Mouse (Mus musculus) megakaryocyte, embryonic 14.5 days (primary cell): ENCODE data around the gene Htra3. TPM values are rescaled to one million over a fixed set of nuclear protein-coding genes. Genes with fewer than 3 reads are reported as not detected.

Experiments used
- H3K27me3 ChIP-seq: replicated peaks from 2 replicates; pipeline ENCODE3; 2012; ENCODE audit warnings: inconsistent platforms
- H3K36me3 ChIP-seq: replicated peaks from 2 replicates; pipeline ENCODE3; 2012; ENCODE audit warnings: low read length, inconsistent platforms, mixed read lengths
- H3K4me1 ChIP-seq: 2 replicates; pipeline ENCODE4 v1.6.1; 2012; ENCODE audit warnings: inconsistent platforms
- H3K4me3 ChIP-seq: replicated peaks from 2 replicates; pipeline ENCODE3; 2012; ENCODE audit warnings: moderate library complexity, mild to moderate bottlenecking, inconsistent platforms
- H3K9me3 ChIP-seq: 2 replicates; pipeline ENCODE4 v1.6.1; 2012; ENCODE audit warnings: inconsistent platforms
- FLI1 ChIP-seq: IDR thresholded peaks from 2 replicates; pipeline ENCODE4 v1.6.1; 2012; ENCODE audit warnings: low read length, inconsistent platforms, mixed read lengths
- GATA1 ChIP-seq: IDR thresholded peaks from 3 replicates; pipeline ENCODE4 v1.6.1; 2012; ENCODE audit warnings: mixed read lengths, low read length, inconsistent platforms, borderline replicate concordance
- polyA plus RNA-seq: library from polyadenylated mRNA; stranded (reverse); fragments of >175 nt; gene quantifications from 2 replicates; pipeline ENCODE4 v1.2.3, GENCODE M21; 2012; ENCODE audit warnings: low replicate concordance; ENCODE audit not compliant: insufficient read depth

Htra3 gene
- polyA plus RNA-seq, 1 experiment = 1.2 TPM

GRCm38 (mm10) chr5:35627307-35627840 is 52.2 kb downstream of the Htra3 start:
- Histone ChIP-seq H3K36me3 (no peaks in the 10 kb centered on the region), H3K4me3 (no peak overlapping the region), H3K9me3 (peaks cover 19% of the 10 kb centered on the region), H3K27me3 (peaks cover 84% of the 10 kb centered on the region), H3K4me1 (peaks cover 47% of the 10 kb centered on the region)
- TF ChIP-seq GATA1 (no peak), FLI1 (no peak)

GRCm38 (mm10) chr5:35626408-35626807 is 53.2 kb downstream of the Htra3 start:
- peaks cover 84% of the 10 kb centered on the region for H3K27me3 ChIP-seq
- peaks cover 27% of the 10 kb centered on the region for H3K9me3 ChIP-seq
- peaks cover 43% of the 10 kb centered on the region for H3K4me1 ChIP-seq
- no peak overlapping the region for H3K4me3 ChIP-seq
- TF ChIP-seq FLI1 (no peak), GATA1 (no peak)
- H3K36me3 ChIP-seq = no peaks in the 10 kb centered on the region

GRCm38 (mm10) chr5:35624751-35625239 is 54.8 kb downstream of the Htra3 start:
- Histone ChIP-seq H3K27me3 (peaks cover 84% of the 10 kb centered on the region), H3K9me3 (peaks cover 27% of the 10 kb centered on the region), H3K4me3 (no peak overlapping the region), H3K36me3 (no peaks in the 10 kb centered on the region), H3K4me1 (peaks cover 59% of the 10 kb centered on the region)
- no peak for TF ChIP-seq GATA1
- no peak for TF ChIP-seq FLI1

- Histone ChIP-seq H3K36me3 (no peaks in the 10 kb centered on the region), H3K4me3 (no peak overlapping the region), H3K27me3 (peaks cover 85% of the 10 kb centered on the region), H3K9me3 (peaks cover 27% of the 10 kb centered on the region), H3K4me1 (peaks cover 68% of the 10 kb centered on the region)
- TF ChIP-seq GATA1 = no peak
- TF ChIP-seq FLI1 = no peak
Measured at GRCm38 (mm10) chr5:35623831-35624230, 55.8 kb downstream of the Htra3 start.

- Histone ChIP-seq H3K27me3 (peaks cover 81% of the 10 kb centered on the region), H3K9me3 (peaks cover 18% of the 10 kb centered on the region), H3K4me3 (no peak overlapping the region), H3K36me3 (peaks cover 4% of the 10 kb centered on the region), H3K4me1 (peaks cover 79% of the 10 kb centered on the region)
- TF ChIP-seq FLI1 (no peak), GATA1 (no peak)
Measured at GRCm38 (mm10) chr5:35621114-35621513, 58.5 kb downstream of the Htra3 start.

GRCm38 (mm10) chr5:35616943-35617342 is 62.6 kb downstream of the Htra3 start:
- no peak for TF ChIP-seq GATA1
- no peak for TF ChIP-seq FLI1
- peaks cover 53% of the 10 kb centered on the region for H3K27me3 ChIP-seq

GRCm38 (mm10) chr5:35612722-35613121 is 66.9 kb downstream of the Htra3 start:
- H3K4me3 ChIP-seq = no peak overlapping the region
- peaks cover 29% of the 10 kb centered on the region; the same call in 1 of the 2 replicates for H3K4me1 ChIP-seq
- peaks cover 28% of the 10 kb centered on the region for H3K27me3 ChIP-seq
- H3K9me3 ChIP-seq = no peaks in the 10 kb centered on the region
- no peak for TF ChIP-seq FLI1
- TF ChIP-seq GATA1 = no peak
- peaks cover 69% of the 10 kb centered on the region for H3K36me3 ChIP-seq

More at GRCm38 (mm10) chr5:35616943-35617342, 62.6 kb downstream of the Htra3 start:
- H3K4me1 ChIP-seq = peaks cover 51% of the 10 kb centered on the region
- H3K36me3 ChIP-seq = peaks cover 26% of the 10 kb centered on the region
- no peak overlapping the region for H3K4me3 ChIP-seq
- peaks cover 3% of the 10 kb centered on the region for H3K9me3 ChIP-seq

GRCm38 (mm10) chr5:35611900-35612299 is 67.7 kb downstream of the Htra3 start:
- Histone ChIP-seq H3K27me3 (peaks cover 21% of the 10 kb centered on the region), H3K36me3 (peaks cover 76% of the 10 kb centered on the region)
- TF ChIP-seq FLI1 = no peak
- TF ChIP-seq GATA1 = no peak

GRCm38 (mm10) chr5:35611170-35611569 is 68.4 kb downstream of the Htra3 start:
- H3K4me3 ChIP-seq = no peak overlapping the region
- peaks cover 79% of the 10 kb centered on the region for H3K36me3 ChIP-seq
- no peak for TF ChIP-seq FLI1
- TF ChIP-seq GATA1 = no peak
- peaks cover 14% of the 10 kb centered on the region for H3K27me3 ChIP-seq
- H3K9me3 ChIP-seq = no peaks in the 10 kb centered on the region
- H3K4me1 ChIP-seq = peaks cover 28% of the 10 kb centered on the region

More at GRCm38 (mm10) chr5:35611900-35612299, 67.7 kb downstream of the Htra3 start:
- Histone ChIP-seq H3K4me3 (no peak overlapping the region), H3K9me3 (no peaks in the 10 kb centered on the region), H3K4me1 (peaks cover 25% of the 10 kb centered on the region; the same call in 1 of the 2 replicates)

- TF ChIP-seq GATA1 = no peak
- TF ChIP-seq FLI1 = no peak
- Histone ChIP-seq H3K27me3 (peaks cover 14% of the 10 kb centered on the region), H3K4me1 (peaks cover 36% of the 10 kb centered on the region), H3K4me3 (no peak overlapping the region), H3K36me3 (peaks cover 84% of the 10 kb centered on the region), H3K9me3 (no peaks in the 10 kb centered on the region)
Measured at GRCm38 (mm10) chr5:35610381-35610780, 69.2 kb downstream of the Htra3 start.

- peaks cover 14% of the 10 kb centered on the region for H3K27me3 ChIP-seq
- peaks cover 88% of the 10 kb centered on the region for H3K36me3 ChIP-seq
- TF ChIP-seq FLI1 (no peak), GATA1 (no peak)
Measured at GRCm38 (mm10) chr5:35609971-35610370, 69.6 kb downstream of the Htra3 start.

More at GRCm38 (mm10) chr5:35609971-35610370, 69.6 kb downstream of the Htra3 start:
- no peak overlapping the region for H3K4me3 ChIP-seq
- H3K4me1 ChIP-seq = peaks cover 40% of the 10 kb centered on the region
- no peaks in the 10 kb centered on the region for H3K9me3 ChIP-seq
